Mouse (Mus musculus) ES-Bruce4 (cell line): ENCODE results near the gene Mrpl10. TPM values are rescaled to one million over a fixed set of nuclear protein-coding genes. Genes with fewer than 3 reads are reported as not detected.

Experiments
- H3K27ac ChIP-seq: 2 replicates; pipeline ENCODE4 v1.5.1; 2012; ENCODE audit warnings: low read length, inconsistent platforms; ENCODE audit not compliant: insufficient read depth
- H3K27me3 ChIP-seq: 2 replicates; pipeline ENCODE4 v1.6.1; 2012; ENCODE audit warnings: mild to moderate bottlenecking, low read length, inconsistent platforms; ENCODE audit not compliant: control insufficient read depth, poor library complexity, insufficient read depth, severe bottlenecking
- H3K36me3 ChIP-seq: 2 replicates; pipeline ENCODE4 v1.6.1; 2012; ENCODE audit warnings: inconsistent platforms, mild to moderate bottlenecking, low read length, moderate library complexity; ENCODE audit not compliant: control insufficient read depth, poor library complexity, insufficient read depth, severe bottlenecking
- H3K4me1 ChIP-seq: one replicate; pipeline ENCODE4 v1.8.1; 2011; ENCODE audit warnings: low read length; ENCODE audit not compliant: control insufficient read depth, insufficient read depth
- H3K4me3 ChIP-seq: 2 replicates; pipeline ENCODE4 v1.5.1; 2011; ENCODE audit warnings: low read depth, mild to moderate bottlenecking, low read length
- H3K9ac ChIP-seq: 2 replicates; pipeline ENCODE4 v1.6.1; 2012; ENCODE audit warnings: low read depth, mild to moderate bottlenecking, inconsistent platforms; ENCODE audit not compliant: poor library complexity, severe bottlenecking
- H3K9me3 ChIP-seq: replicated peaks from 2 replicates; pipeline ENCODE4 v1.6.1; 2012; ENCODE audit warnings: mild to moderate bottlenecking, low read length, inconsistent platforms; ENCODE audit not compliant: control insufficient read depth, poor library complexity, insufficient read depth, severe bottlenecking
- CTCF ChIP-seq: IDR thresholded peaks from one replicate; pipeline ENCODE4 v1.8.1; 2011; ENCODE audit warnings: low read depth, low read length
- EP300 ChIP-seq: IDR thresholded peaks from 2 replicates; pipeline ENCODE4 v1.6.1; 2011; ENCODE audit warnings: low read depth, low read length; ENCODE audit not compliant: insufficient read depth
- POLR2A ChIP-seq: IDR thresholded peaks from one replicate; pipeline ENCODE4 v1.8.1; 2011; ENCODE audit warnings: low read length; ENCODE audit not compliant: insufficient read depth
- polyA plus RNA-seq: library from polyadenylated mRNA; stranded (reverse); fragments of >200 nt; gene quantifications from 2 replicates; pipeline ENCODE4 v1.2.4, GENCODE M21; 2011; ENCODE audit warnings: low read depth; ENCODE audit not compliant: missing spikeins, insufficient read depth, insufficient read length

The Mrpl10 gene
- polyA plus RNA-seq, 1 experiment = 62.6 TPM

DNA sequence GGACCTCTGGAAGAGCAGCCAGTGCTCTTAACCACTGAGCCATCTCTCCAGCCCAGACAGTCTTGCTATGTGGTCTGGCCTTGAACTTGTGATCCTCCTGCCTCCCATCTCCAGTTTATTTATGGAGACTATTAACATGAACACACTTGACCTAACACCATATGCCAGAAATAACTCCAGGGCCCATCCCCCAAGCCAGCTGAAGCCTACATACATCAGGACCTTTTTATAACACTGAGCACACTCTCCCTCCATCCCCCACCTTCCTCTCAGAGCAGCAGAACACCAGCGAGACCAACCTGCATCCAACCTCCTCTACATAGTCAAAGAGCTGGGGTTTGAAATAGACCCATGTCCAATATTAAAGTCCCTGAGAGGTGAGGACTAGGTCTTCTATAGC, 29.8 kb downstream of the Mrpl10 start:
- no peaks in the 10 kb centered on the region for H3K4me1 ChIP-seq
- no peaks in the 10 kb centered on the region for H3K36me3 ChIP-seq
- H3K9me3 ChIP-seq = no peaks in the 10 kb centered on the region
- H3K27ac ChIP-seq = no peak overlapping the region
- H3K9ac ChIP-seq = no peak overlapping the region
- no peaks in the 10 kb centered on the region for H3K27me3 ChIP-seq
- no peak overlapping the region for H3K4me3 ChIP-seq
- TF ChIP-seq CTCF (no peak), POLR2A (no peak), EP300 (no peak)

DNA sequence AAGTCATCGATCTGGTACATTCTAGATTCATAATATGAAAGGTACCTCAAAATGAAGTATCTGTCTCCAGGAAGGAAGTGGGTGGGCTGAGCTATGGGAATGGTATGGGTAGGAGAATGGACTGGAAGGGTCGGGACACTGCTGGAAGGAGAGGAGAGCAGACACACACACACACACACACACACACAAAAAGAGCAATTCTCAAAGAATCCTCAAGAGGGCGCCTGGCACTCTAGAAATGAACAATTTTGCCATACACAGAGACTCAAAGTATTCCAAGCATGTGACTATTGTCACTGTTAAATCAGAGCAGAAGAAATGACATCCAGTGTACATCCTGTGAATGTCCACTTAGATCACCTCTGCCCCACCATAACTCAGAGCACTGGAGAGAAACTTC, 31.2 kb downstream of the Mrpl10 start:
- Histone ChIP-seq H3K36me3 (no peaks in the 10 kb centered on the region), H3K4me1 (no peaks in the 10 kb centered on the region)

DNA sequence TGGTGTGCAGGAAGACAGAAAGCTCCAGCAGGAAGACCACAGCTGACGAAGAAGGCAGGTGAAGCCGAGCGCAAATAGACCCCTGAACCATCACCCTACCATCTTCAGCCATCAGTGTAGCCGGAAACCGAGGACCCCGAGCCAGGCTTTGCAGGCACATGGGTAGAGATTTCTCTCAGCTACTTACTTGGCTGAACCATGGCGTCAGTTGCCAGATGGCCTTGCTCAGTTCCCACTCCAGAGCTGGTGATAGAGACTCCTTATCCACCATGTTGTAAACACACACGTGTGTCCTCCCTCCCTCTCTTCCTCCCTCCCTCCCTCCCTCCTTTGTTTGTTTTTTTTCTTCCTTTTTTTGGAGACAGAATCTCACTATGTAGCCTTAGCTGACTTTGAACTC, 32.9 kb downstream of the Mrpl10 start:
- Histone ChIP-seq H3K4me3 (no peak overlapping the region), H3K4me1 (no peaks in the 10 kb centered on the region)
- TF ChIP-seq CTCF = no peak
- TF ChIP-seq POLR2A = no peak
- no peak for TF ChIP-seq EP300

More for the DNA sequence above, 31.2 kb downstream of the Mrpl10 start:
- Histone ChIP-seq H3K27me3 (no peaks in the 10 kb centered on the region), H3K9me3 (no peaks in the 10 kb centered on the region), H3K4me3 (no peak overlapping the region), H3K27ac (no peak overlapping the region), H3K9ac (no peak overlapping the region)
- TF ChIP-seq EP300 (no peak), POLR2A (no peak), CTCF (peak; percentile 20)

DNA sequence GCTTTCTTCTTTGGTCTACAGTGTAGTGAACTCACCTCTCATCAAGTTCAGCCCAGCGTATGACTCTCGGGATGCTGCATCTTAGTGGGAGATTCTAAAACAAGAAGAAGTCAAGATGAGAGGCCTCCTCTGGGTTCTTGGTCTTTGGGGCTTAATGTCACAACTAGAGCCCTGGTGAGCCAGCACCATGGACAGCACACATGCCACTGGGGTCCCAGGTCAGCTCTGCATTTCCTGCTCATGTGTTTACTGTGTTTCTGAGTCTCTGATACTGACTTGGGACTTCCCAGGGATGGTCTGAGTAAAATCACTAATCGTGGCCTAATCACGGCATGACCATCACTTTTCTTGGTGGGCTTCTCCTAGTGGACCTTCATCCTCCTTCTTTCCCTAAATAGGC, 37.4 kb downstream of the Mrpl10 start:
- no peak overlapping the region for H3K27ac ChIP-seq

More for the DNA sequence above, 32.9 kb downstream of the Mrpl10 start:
- no peaks in the 10 kb centered on the region for H3K9me3 ChIP-seq
- H3K9ac ChIP-seq = no peak overlapping the region
- no peak overlapping the region for H3K27ac ChIP-seq
- H3K36me3 ChIP-seq = no peaks in the 10 kb centered on the region
- H3K27me3 ChIP-seq = no peaks in the 10 kb centered on the region

DNA sequence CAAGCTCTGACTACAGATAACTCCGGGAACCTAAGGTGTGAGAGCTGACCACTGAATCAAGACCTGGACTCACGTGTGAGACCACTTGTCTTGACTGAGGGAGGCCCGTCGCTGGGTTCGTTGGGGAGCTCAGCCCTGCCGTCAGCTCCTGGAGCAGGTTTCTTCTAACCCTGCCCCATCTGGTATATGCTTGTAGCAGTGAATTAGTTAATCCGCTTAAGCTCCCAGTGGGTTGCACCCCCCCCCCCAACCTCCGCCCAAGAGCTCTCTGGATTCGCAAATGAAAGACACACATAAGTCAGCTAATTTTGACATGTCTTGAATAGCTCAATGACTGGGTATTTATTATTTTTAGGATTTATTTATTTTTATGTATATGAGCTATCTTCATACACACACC, 38.9 kb downstream of the Mrpl10 start:
- Histone ChIP-seq H3K36me3 (no peaks in the 10 kb centered on the region), H3K9me3 (no peaks in the 10 kb centered on the region), H3K27ac (no peak overlapping the region), H3K4me3 (no peak overlapping the region), H3K27me3 (no peaks in the 10 kb centered on the region), H3K9ac (no peak overlapping the region), H3K4me1 (peaks cover 2% of the 10 kb centered on the region)
- TF ChIP-seq POLR2A = no peak
- TF ChIP-seq EP300 = no peak
- no peak for TF ChIP-seq CTCF

More for the DNA sequence above, 37.4 kb downstream of the Mrpl10 start:
- Histone ChIP-seq H3K9me3 (no peaks in the 10 kb centered on the region), H3K36me3 (no peaks in the 10 kb centered on the region), H3K9ac (no peak overlapping the region), H3K4me1 (no peaks in the 10 kb centered on the region), H3K27me3 (no peaks in the 10 kb centered on the region), H3K4me3 (no peak overlapping the region)
- TF ChIP-seq CTCF = no peak
- no peak for TF ChIP-seq POLR2A
- TF ChIP-seq EP300 = no peak

DNA sequence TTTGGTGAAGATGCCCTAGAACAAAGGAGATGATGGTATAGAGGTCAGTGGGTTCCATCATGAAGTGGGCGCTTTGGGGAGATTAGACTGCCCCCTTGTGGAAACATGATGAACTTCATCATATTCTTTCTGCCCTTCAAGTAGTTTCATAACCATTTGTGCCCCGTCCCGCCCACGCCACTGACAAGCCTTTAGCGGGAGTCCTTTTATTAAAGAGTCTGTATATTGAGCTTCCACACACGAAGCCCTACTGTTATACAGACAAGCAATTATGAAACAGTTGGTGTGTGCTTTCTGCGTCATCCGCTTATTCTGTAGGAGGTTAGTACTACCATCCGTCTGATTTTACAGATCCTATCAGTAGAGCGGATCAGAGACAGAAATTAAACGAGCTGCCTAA, 41.6 kb downstream of the Mrpl10 start:
- Histone ChIP-seq H3K27me3 (no peaks in the 10 kb centered on the region), H3K36me3 (no peaks in the 10 kb centered on the region), H3K4me3 (no peak overlapping the region), H3K9ac (no peak overlapping the region), H3K9me3 (no peaks in the 10 kb centered on the region), H3K4me1 (peaks cover 2% of the 10 kb centered on the region), H3K27ac (no peak overlapping the region)
- TF ChIP-seq EP300 = no peak
- peak; percentile 40 for TF ChIP-seq CTCF
- TF ChIP-seq POLR2A = no peak
